Mouse (Mus musculus) MN1 (cell line): ENCODE data around the gene Slit3.

Source experiments
- DNase-seq: peaks from one replicate; pipeline ENCODE4 v3.0.0-alpha.2; 2016; ENCODE audit warnings: low spot score

The Slit3 gene

DNA sequence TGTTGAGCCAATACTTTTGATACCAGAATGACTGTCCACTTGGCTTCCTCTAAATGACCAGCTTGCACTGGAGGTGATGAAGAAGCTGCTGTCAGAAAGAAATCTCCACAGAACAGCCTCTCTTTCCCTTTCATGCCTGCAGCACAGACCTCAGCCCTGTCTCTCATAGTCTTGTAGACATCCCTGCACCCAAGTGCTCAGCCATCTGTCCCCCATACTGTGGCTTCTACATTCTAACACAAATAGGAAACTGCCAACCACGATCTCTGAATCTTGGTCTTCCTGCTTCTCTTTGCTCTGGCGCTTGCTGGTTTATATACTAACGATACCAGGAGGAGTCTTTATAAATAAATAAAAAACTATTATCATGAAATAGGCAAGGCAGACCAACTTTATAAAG is 184.9 kb downstream of the Slit3 start:
- DNase-seq: no peak

- DNase-seq: no peak
Measured at GRCm38 (mm10) chr11:35306922-35307321, 185.9 kb downstream of the Slit3 start.

DNA sequence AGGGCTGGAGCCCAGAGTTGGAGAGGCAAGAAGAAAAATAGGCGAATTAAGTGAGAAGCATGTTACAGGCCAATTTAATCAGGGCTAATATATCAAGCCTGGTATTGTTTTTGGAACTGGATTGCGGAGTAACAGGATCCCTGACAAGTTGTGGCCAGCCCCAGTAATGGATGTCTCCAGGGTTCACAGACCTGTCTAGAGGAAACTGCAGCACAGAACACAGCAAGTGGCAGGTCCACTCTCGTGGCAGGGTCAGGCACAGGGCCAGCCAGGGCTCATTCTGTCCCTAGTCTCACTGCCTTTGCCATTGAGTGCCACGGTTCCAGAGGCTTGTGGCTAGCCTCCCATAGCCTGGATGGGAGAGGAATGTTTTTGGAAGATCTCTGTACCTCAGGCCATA is 187.0 kb downstream of the Slit3 start:
- DNase-seq: no peak

- no peak for DNase-seq
Measured at GRCm38 (mm10) chr11:35315449-35316028, 194.5 kb downstream of the Slit3 start.

- no peak for DNase-seq
Measured at GRCm38 (mm10) chr11:35317221-35317620, 196.2 kb downstream of the Slit3 start.

DNA sequence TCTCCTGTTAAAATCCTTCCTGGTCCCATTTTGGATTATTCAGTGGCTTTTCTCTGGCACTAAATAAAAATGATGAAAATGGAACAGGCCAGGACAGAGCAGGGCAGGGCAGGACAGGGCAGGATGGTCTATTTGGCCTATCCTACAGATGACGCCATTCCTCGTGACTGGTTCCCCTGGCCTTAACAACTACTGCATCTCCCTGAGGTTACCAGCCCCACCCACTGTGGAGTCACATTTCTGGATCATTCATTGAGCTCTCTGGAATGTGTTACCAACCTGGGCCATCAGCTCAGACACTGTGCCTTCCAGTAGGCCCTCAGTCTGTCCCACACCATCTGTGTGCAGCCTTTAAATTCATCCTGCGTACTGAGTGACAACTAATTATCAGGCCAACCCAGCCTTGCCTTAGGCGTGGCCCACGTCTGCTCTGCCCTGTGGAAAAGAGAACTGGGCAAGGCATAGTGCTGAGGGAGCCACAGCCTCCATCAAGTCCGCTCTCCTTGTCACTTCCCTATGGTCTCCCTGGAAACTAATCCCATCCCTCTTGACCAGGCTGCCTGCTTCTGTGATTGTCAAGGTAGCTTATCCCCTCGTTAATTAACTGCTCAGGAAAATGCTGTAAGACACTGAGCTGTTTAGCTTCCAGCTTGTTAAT is 196.9 kb downstream of the Slit3 start:
- DNase-seq: no peak

GRCm38 (mm10) chr11:35318433-35319020 is 197.5 kb downstream of the Slit3 start:
- no peak for DNase-seq

GRCm38 (mm10) chr11:35320518-35320917 is 199.5 kb downstream of the Slit3 start:
- no peak for DNase-seq

- no peak for DNase-seq
Measured at GRCm38 (mm10) chr11:35324397-35324796, 203.4 kb downstream of the Slit3 start.

DNA sequence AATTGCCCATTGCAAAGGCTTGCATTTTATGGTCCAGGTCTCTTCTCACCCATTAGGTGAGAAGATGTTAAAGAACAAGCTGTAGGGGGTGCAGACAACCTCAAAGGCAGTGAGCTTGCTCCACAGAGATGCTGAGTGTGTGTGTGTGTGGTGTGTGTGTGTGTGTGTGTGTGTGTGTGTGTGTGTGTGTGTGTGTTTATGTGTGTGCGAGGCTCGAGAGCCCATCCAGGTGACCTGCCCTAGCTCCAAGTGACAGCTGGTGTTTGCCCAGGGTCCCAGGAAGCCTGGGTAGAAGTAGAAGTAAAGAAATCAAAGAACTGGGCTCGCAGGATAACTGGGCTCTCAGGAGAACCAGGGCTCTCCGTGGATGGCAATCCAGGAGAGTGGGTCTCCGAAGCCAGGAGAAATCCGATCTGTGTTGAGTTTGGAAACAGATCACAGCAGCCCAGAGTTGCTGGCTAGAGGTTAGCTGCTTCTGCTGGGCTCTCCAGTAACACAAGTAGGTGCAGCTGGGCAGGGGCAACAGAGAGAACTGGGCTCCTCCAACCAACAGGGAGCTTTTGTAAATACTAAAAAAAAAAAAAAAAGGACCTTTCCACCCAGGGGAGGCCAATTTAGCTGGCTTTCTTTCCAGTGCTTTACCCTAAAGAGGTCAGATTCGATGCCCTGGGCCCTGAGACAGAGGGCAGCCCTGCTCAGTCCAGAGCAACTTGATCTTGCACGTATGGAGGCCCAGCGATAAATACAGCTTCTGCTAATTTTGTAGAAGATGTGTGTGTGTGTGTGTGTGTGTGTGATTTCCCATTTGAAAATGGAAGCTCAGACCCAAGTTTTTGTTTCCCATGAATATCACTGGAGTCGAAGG is 204.3 kb downstream of the Slit3 start:
- no peak for DNase-seq

DNA sequence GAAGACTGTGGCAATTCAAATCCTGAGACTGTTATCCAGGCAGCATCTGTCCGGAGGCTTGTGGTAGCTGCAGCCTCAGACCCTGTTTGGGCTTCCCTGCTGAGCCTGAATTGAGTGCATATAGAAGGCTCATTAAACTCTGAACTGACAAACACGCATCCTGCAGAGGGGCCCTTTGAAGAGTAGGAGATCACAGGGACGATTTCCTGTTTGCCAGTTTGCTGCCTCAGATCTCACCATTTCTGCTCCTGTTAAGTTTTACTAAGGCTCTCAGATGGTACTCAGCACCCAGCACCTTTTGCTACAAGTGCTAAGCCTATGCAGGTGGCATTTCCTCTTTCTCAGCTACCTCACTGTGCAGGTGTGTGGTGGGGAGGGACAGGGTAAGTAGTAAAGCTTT is 205.3 kb downstream of the Slit3 start:
- no peak for DNase-seq

- no peak for DNase-seq
Measured at GRCm38 (mm10) chr11:35327899-35328298, 206.9 kb downstream of the Slit3 start.

- DNase-seq: no peak
Measured at GRCm38 (mm10) chr11:35331476-35331875, 210.5 kb downstream of the Slit3 start.

DNA sequence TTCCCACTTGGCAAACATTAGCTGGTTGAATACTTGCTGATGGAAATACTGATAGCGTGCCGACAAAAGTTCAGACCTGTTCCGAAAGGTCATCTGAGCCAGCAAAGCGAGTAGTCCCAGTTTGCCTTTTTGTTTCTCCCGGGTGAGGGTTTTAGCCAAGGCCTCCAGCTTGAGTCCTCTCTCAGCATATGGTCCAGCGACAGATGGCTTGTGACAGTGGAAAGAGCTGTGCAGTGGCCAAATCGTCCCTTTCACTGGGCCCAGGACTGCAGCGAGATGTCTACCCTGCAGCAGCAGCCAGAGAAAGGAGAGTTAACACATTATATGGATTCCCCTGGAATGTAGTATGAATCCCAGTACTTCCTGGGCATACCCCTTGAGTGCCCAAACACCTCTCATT is 215.5 kb downstream of the Slit3 start:
- DNase-seq: no peak

DNA sequence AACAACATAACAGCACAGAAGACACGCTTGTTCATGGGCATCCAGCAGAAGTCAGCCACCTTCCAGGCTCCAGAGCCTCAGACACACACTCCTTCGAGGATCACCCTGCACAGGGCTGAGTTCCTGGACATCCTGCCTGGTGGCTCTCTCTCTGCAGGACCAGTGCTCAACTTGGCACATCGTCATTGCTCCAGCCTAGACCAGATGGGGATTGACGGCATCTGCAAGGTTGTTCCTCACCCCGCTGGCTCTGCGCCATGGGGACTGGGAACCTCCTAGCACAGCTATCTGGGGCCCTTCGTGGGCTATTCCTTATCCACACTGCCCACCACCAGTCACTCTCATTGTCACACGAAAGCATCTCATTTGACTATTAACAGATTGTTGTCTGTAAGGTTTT is 216.5 kb downstream of the Slit3 start:
- DNase-seq: peak; percentile 72

DNA sequence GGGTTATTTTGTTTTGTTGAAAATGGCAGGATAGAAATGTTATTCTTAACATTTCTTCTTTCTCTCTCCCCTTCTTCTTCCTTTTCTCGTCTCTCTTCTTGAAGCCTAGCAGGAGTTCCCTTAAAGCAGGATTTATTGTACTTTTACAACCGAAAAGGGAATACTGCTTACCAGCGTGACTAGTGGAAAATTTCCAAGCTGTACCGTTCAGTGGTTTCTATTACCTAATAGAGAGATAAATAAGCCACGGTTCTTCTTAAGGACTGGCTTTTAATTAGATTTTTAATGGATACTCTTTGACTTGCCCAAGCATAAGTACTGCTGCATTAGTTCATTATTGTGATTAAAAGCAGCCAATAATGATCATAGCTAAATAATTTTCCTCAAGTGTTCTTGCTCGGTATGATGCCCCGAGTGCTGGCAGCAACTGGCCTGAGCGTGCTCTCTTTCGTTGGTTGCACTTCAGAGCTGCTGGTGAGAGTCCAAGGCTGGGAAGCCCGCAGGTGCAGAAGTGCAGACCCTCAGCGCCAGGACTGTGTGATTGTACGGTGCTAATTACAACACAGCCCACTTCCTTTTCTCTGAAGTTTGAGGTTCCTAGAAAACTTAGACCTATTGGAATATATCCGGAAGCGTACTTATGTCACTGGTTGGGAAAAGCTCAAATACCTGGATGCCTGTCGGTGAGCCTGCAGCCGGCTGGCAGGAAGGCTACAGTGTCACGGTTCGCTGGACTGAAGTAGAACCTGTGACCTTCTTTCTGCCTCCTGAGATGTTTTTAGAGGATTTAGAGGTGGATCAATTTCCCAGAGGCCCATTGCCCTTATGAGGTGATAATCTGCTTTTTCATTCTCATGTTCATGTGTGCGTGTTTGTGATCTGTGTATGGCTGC is 217.1 kb downstream of the Slit3 start:
- DNase-seq: peak; percentile 35

- no peak for DNase-seq
Measured at GRCm38 (mm10) chr11:35340752-35341151, 219.7 kb downstream of the Slit3 start.

DNA sequence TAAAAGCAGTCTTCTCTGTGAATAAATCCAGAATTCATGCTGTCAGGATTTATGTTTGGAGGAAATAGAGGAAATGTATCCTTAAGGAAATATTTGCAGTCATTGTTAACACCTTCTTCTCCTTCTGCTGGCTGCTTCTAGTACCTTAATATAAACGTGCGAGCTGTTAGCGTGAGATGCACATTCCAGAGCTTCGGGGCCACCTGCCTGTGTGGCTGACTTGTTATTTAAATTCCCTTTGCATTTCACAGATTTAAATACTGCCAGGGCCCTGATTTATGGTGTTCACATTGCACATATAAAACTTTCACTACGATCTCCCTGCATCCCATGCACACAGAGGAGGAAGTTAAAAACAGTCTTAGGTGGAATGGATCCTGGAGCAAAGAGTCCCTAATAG is 221.5 kb downstream of the Slit3 start:
- DNase-seq: no peak

DNA sequence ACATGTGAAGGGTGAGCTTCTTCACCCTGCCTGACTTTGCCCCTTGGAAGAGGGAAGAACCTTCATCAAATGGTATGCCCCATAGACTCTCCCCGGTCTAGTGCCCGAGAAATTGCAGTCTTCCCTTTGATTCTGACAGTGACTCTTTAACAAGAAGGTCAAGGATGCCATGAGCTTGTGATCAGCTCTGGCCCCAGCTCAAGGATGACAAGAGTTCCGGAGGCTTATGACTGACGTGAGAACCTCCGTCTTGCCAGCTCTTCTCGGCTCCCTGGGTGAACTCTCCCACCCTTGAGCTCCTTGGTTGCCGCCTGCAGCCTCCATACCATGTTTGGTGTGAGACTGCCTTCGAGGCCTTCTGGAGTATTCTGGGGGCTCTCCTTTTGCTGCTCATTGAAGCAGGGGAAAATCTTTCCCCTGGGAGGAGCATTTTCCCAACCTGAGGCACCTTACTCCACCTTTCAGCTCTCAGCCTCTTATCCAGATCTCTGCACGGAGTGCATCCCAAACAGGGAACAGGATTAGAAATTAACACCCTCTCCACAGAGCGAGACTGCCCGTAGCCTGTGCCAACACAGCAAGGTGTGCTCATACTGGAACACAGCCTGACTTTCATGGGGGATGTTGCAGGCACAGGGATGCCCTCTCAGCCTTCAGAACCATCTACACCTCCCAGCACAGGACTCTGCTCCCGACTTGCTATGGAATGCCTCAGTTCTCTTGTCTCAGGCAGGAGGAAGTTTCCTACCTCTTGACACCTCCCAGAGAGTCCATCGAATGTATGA is 224.9 kb downstream of the Slit3 start:
- DNase-seq: no peak

DNA sequence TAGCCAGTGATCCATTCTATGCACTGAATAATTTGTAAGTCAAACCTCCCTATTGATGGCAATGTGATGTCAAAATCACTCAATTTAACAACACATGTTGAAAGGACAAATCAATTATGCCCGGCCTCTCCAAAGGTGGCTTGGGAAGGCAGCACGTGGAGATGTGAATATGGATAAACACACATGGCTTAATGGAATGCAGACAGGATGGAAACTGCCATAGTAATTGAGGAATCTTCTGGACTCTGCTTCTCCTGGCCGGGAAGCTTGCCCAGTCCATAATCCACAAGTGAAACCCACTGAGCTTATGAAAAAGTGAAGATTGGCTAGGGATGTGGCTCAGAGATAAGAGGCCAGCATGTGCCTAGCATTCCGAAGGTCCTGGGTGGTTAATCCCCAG is 227.1 kb downstream of the Slit3 start:
- DNase-seq: peak; percentile 37

DNA sequence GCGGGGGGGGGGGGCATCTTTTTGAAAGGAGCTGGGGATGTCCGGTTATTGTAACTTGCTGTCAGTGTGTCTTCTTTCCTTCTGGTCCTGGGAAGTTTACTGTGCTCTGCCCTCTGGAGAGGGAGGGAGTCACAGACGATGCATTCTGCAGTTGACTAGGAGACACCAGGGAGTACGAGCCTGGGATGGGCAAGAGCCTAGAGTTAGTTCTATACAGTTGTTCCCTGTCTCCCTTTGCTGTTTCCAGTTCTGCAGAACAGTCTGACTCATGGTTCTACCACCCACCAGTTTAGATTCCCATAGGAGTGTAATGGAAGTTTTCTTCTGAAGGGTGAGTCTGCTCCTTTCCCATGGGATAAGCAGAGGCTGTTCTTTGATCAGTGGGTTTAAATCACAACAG is 229.9 kb downstream of the Slit3 start:
- DNase-seq: no peak
